Mouse (Mus musculus): ENCODE measurements at regions not wholly inside any gene's neighbourhood (a gene's known extent, or its start where the extent isn't known, plus 50 kb on each side); places are given as distances from the start of the nearest gene placed in this dataset.
A peak's percentile ranks its signal among the peaks of the same experiment; 100 is the strongest.

- no peak overlapping the region for H3K4me2 ChIP-seq (ENCODE audit: low read depth, low read length)
- H3K4me1 ChIP-seq (ENCODE audit: insufficient read depth, low read length): no peaks in the 10 kb centered on the region
- DNase-seq (ENCODE audit: low spot score): no peak
- H3K36me3 ChIP-seq (ENCODE audit: insufficient read depth, low read length): no peaks in the 10 kb centered on the region
- H3K27me3 ChIP-seq (ENCODE audit: insufficient read depth, low read length): no peaks in the 10 kb centered on the region
- no peak overlapping the region for H3K9ac ChIP-seq (replicated peaks; ENCODE audit: low read length)
- H3K9me3 ChIP-seq (ENCODE audit: low read length): no peaks in the 10 kb centered on the region
- no peak overlapping the region for H3K4me3 ChIP-seq (ENCODE audit: low read length)
- TF ChIP-seq CTCF (IDR thresholded peaks at IDR 0.05; ENCODE audit: low read depth): no peak
- H3K27ac ChIP-seq: no peak overlapping the region
- ATAC-seq: no peak
Measured at GRCm38 (mm10) chr1:13424524-13424923, 2010.6 kb downstream of the A830018L16Rik start.

GRCm38 (mm10) chr1:13425601-13426327 is 2011.9 kb downstream of the A830018L16Rik start:
- no peaks in the 10 kb centered on the region for H3K27me3 ChIP-seq (ENCODE audit: insufficient read depth, low read length)
- H3K9me3 ChIP-seq (ENCODE audit: low read length): no peaks in the 10 kb centered on the region
- TF ChIP-seq CTCF (IDR thresholded peaks at IDR 0.05; ENCODE audit: low read depth): no peak
- H3K4me1 ChIP-seq (ENCODE audit: insufficient read depth, low read length): no peaks in the 10 kb centered on the region
- H3K4me2 ChIP-seq (ENCODE audit: low read depth, low read length): peak overlapping the region; percentile 60
- 16% methylated on average over 9 of the region's 9 CpGs for WGBS
- H3K36me3 ChIP-seq (ENCODE audit: insufficient read depth, low read length): no peaks in the 10 kb centered on the region
- DNase-seq (ENCODE audit: low spot score): peak; percentile 18
- no peak overlapping the region for H3K27ac ChIP-seq
- ATAC-seq: peak; percentile 50; the same call in 1 of the 2 replicates
- no peak overlapping the region for H3K9ac ChIP-seq (replicated peaks; ENCODE audit: low read length)
- H3K4me3 ChIP-seq (ENCODE audit: low read length): peak overlapping the region; percentile 37

- no peaks in the 10 kb centered on the region for H3K27me3 ChIP-seq (ENCODE audit: insufficient read depth, low read length)
- H3K9ac ChIP-seq (replicated peaks; ENCODE audit: low read length): peak overlapping the region; percentile 41
- WGBS: 4% methylated on average over 30 of the region's 30 CpGs
- no peaks in the 10 kb centered on the region for H3K36me3 ChIP-seq (ENCODE audit: insufficient read depth, low read length)
- H3K4me1 ChIP-seq (ENCODE audit: insufficient read depth, low read length): no peaks in the 10 kb centered on the region
- peak; percentile 87 for ATAC-seq
- 0 out of 2 replicates have a peak overlapping the region, but pooled peaks have one; percentile 26 for H3K27ac ChIP-seq
- peak overlapping the region; percentile 60 for H3K4me2 ChIP-seq (ENCODE audit: low read depth, low read length)
- no peaks in the 10 kb centered on the region for H3K9me3 ChIP-seq (ENCODE audit: low read length)
- H3K4me3 ChIP-seq (ENCODE audit: low read length): peak overlapping the region; percentile 37
- no peak for TF ChIP-seq CTCF (IDR thresholded peaks at IDR 0.05; ENCODE audit: low read depth)
- peak; percentile 88 for DNase-seq (ENCODE audit: low spot score)
Measured at GRCm38 (mm10) chr1:13426328-13427067, 2012.6 kb downstream of the A830018L16Rik start.

- no peaks in the 10 kb centered on the region for H3K9me3 ChIP-seq (ENCODE audit: low read length)
- H3K4me1 ChIP-seq (ENCODE audit: insufficient read depth, low read length): no peaks in the 10 kb centered on the region
- H3K27me3 ChIP-seq (ENCODE audit: insufficient read depth, low read length): no peaks in the 10 kb centered on the region
- peak overlapping the region; percentile 60 for H3K4me2 ChIP-seq (ENCODE audit: low read depth, low read length)
- peak overlapping the region; percentile 37; the same call in 1 of the 2 replicates for H3K4me3 ChIP-seq (ENCODE audit: low read length)
- ATAC-seq (0 out of 2 replicates have a peak, but pooled peaks have one; percentile 6), DNase-seq (ENCODE audit: low spot score) (no peak)
- H3K36me3 ChIP-seq (ENCODE audit: insufficient read depth, low read length): no peaks in the 10 kb centered on the region
- no peak overlapping the region for H3K9ac ChIP-seq (replicated peaks; ENCODE audit: low read length)
- 56% methylated on average over 5 of the region's 5 CpGs for WGBS
- no peak for TF ChIP-seq CTCF (IDR thresholded peaks at IDR 0.05; ENCODE audit: low read depth)
- H3K27ac ChIP-seq: no peak overlapping the region
Measured at GRCm38 (mm10) chr1:13427068-13427434, 2013.1 kb downstream of the A830018L16Rik start.

- WGBS: 76% methylated on average over 11 of the region's 11 CpGs
- H3K4me2 ChIP-seq (ENCODE audit: low read depth, low read length): no peak overlapping the region
- ATAC-seq (no peak), DNase-seq (ENCODE audit: low spot score) (no peak)
- H3K9ac ChIP-seq (replicated peaks; ENCODE audit: low read length): no peak overlapping the region
- H3K27me3 ChIP-seq (ENCODE audit: insufficient read depth, low read length): no peaks in the 10 kb centered on the region
- H3K4me1 ChIP-seq (ENCODE audit: insufficient read depth, low read length): no peaks in the 10 kb centered on the region
- no peaks in the 10 kb centered on the region for H3K9me3 ChIP-seq (ENCODE audit: low read length)
- no peaks in the 10 kb centered on the region for H3K36me3 ChIP-seq (ENCODE audit: insufficient read depth, low read length)
- no peak overlapping the region for H3K27ac ChIP-seq
- H3K4me3 ChIP-seq (ENCODE audit: low read length): no peak overlapping the region
- no peak for TF ChIP-seq CTCF (IDR thresholded peaks at IDR 0.05; ENCODE audit: low read depth)
Measured at GRCm38 (mm10) chr1:13427501-13428207, 2013.7 kb downstream of the A830018L16Rik start.

- ATAC-seq (no peak), DNase-seq (ENCODE audit: low spot score) (no peak)
- Histone ChIP-seq H3K36me3 (ENCODE audit: insufficient read depth, low read length) (no peaks in the 10 kb centered on the region), H3K9me3 (ENCODE audit: low read length) (no peaks in the 10 kb centered on the region), H3K27ac (no peak overlapping the region), H3K9ac (replicated peaks; ENCODE audit: low read length) (no peak overlapping the region), H3K4me2 (ENCODE audit: low read depth, low read length) (no peak overlapping the region), H3K4me3 (ENCODE audit: low read length) (no peak overlapping the region), H3K27me3 (ENCODE audit: insufficient read depth, low read length) (no peaks in the 10 kb centered on the region), H3K4me1 (ENCODE audit: insufficient read depth, low read length) (no peaks in the 10 kb centered on the region)
- 76% methylated on average over 6 of the region's 6 CpGs for WGBS
- TF ChIP-seq CTCF (IDR thresholded peaks at IDR 0.05; ENCODE audit: low read depth): no peak
Measured at GRCm38 (mm10) chr1:13437747-13438394, 2024.0 kb downstream of the A830018L16Rik start.
